Mouse (Mus musculus) brain, embryonic 14.5 days (tissue): ENCODE data around the gene Epha8.

Experiments used
- CTCF ChIP-seq: fragments of 200-500 bp; IDR thresholded peaks from 2 replicates; pipeline ENCODE4 v1.5.1; 2012; ENCODE audit warnings: inconsistent platforms, mild to moderate bottlenecking, moderate library complexity, borderline replicate concordance; ENCODE audit not compliant: insufficient read depth, insufficient read length; ENCODE audit errors: extremely low read depth
- POLR2A ChIP-seq: fragments of 200-500 bp; IDR thresholded peaks from 2 replicates; pipeline ENCODE4 v1.6.1; 2012; ENCODE audit warnings: mild to moderate bottlenecking, inconsistent platforms, borderline replicate concordance; ENCODE audit not compliant: poor library complexity, insufficient read depth, insufficient read length, severe bottlenecking; ENCODE audit errors: extremely low read depth

GRCm38 (mm10) chr4:136895861-136896260 is 60.8 kb downstream of the Epha8 start:
- TF ChIP-seq CTCF = no peak
- no peak for TF ChIP-seq POLR2A
